Mouse (Mus musculus): ENCODE results near the gene Dennd1a. TPM values are rescaled to one million over a fixed set of nuclear protein-coding genes. Genes with fewer than 3 reads are reported as not detected.
A peak's percentile ranks its signal among the peaks of the same experiment; 100 is the strongest.
"Not testable (repeated sequence)": the region's sequence is repeated elsewhere in the genome, so short reads cannot be mapped to it uniquely, and the experiment has no call there.

Dennd1a gene
- total RNA-seq, 2 experiments from 2014 or later, result 69.9 to 77.0 TPM

DNA sequence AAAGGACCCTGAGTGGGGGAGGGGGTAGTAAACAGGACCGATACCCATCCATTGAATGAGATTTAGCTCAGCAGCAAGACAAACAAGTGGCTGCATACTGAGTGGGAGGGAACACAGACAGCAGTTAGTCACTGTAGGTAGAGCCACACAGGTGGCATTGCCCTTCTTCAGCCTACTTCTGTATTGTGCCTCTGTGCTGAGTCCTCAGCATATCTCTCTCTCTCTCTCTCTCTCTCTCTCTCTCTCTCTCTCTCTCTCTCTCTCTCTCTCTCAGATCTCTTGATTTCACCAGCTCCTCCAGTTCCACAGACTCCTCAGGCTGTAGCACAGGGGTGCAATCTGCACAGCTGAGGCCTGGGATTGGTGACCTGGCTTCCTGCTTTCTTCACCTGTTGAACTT, 347.2 kb downstream of the Dennd1a start:
- intact Hi-C loops (cut with DNase I), result no loop called here
- no peak for DNase-seq (ENCODE audit: low spot score in 2 of 2)

DNA sequence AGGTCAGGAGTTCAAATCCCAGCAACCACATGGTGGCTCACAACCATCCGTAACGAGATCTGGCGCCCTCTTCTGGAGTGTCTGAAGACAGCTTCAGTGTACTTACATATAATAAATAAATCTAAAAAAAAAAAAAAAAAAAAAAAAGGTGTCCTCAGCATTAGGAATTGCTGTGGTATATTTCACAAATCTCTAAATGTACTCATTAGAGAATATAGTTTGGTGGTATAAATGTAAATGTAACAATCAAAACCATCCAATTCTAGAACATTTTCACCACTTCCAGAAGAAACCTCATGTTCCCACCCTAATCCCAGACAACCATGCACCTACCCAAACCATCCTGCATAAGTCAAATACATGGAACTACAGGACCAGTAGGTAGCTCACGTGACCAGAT, 350.3 kb downstream of the Dennd1a start:
- intact Hi-C loops (cut with DNase I); DNase-seq (ENCODE audit: low spot score in 2 of 2): not testable (repeated sequence)

DNA sequence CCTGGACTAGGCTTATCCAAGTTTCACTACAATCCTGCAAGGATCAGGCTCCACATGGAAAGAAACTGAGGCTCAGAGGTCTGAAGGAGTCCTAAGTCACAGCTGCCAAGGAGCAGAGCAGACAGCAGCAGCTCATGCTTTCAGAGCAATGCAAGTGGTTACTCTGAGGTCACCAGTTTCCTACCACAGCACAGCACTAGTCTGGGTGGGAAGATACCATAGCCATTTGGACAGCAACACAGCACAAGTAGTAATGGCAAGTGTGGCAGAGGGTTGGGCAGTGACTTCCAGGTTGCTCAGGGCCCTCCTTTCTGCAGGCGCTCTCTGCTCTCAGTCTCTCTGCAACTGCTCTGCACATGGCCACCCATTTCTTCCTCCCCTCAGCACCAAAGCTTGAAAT, 354.9 kb downstream of the Dennd1a start:
- no peak for DNase-seq (ENCODE audit: low spot score in 2 of 2)
- intact Hi-C loops (cut with DNase I), result no loop called here

DNA sequence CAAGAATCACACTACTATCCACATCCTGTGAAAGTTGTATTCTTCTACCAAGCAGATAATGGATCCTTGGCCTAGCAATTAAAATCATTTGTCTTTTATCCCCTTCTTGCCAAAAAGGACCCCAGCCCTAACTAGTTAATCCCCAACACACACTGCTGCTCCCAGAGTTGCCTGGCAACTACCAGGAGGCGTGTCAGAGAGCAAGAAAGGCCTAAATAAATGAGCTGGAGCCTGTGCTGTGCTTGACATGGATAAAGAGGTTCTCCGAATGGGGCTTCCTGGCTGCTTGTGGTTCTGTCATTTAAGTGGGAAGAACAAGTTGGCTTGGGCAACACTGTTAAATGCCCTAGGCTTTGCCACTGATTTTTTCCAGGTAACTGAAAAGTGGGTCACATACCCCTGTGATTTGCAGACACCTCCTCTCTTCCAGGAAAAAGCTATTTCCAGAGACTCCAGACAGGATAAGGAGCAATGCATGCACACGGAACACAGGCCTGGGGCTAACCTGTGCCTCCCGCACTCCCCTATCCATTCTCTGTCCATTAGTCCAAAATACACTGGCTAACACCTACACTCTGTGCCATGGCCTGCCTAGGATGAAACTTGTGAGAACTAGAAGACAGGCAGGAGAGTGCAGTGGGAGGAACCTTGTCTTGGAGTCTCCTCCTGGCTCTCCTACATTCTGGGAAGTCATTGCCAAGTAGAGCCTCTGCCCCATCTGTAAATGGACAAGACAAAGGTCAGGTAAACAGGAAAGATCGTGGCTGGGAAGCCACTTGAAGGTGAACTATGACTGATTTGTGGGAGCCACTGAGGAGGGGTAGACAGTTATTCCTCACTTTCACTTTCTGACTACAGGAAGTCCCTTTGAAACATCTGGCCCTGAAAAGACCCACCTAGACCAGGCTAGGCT, 355.9 kb downstream of the Dennd1a start:
- DNase-seq (ENCODE audit: low spot score in 2 of 2), result peak in 1 of 2 experiments; percentile 14
- intact Hi-C loops (cut with DNase I), result no loop called here

DNA sequence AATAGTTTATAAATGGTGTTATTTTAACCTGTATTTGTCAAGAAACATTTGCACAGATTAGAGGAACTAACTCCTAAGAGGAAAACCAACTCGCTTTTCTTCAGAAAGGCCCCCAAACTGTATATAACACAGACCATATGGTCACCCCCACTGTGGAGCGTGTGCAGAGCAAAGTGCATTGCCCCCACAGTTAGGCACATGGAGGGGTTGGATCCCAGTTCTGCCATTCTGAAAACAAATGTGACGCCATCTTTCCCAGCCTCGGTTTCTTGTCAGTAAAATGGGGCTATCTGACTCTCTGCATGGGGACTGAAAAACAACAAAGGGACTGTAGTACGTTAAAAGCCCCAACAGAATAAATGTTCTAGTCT, 361.1 kb downstream of the Dennd1a start:
- intact Hi-C loops (cut with DNase I), result loop anchor here (5.0 to 10.0 kb wide), 2 partner anchors 666 to 729 kb away; no protein-coding TSS in a partner anchor
- DNase-seq (ENCODE audit: low spot score in 2 of 2), result no peak

DNA sequence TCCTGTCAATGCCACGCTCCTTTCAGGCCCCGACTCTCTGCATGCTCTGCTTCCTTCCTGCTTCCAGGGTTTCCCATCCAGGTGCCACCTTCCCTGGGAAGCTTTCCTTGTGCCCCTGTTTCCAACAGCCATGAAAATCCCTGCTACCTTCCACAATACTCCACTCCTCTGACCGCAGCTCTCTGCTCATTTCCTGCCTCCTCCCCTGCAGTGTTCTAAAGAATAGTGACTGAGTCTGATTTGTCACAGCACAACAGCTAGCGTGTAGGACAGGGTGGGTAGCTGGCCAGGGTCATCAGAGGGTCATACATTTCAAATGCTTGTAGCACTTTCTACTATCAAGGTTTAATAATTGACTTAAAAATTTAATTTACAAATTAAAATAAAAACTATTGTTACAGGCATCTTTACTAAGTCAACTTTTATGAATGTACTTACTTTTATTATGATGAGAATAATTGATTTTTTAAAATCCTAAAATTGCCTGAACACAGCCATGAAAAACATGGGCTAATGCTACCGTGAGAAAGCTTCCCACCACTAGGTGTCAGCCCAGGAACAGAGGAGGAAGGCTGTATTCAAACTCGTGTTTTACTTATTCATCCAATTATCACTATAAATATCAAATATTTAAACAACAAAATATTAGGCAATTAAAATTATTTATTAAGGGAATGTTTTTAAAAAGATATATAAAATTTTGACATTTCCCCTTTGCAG, 361.6 kb downstream of the Dennd1a start:
- DNase-seq (ENCODE audit: low spot score in 2 of 2), result peak in 1 of 2 experiments; percentile 56
- intact Hi-C loops (cut with DNase I), result loop anchor here (1.0 to 10.0 kb wide), 3 partner anchors 451 to 729 kb away; no protein-coding TSS in a partner anchor

DNA sequence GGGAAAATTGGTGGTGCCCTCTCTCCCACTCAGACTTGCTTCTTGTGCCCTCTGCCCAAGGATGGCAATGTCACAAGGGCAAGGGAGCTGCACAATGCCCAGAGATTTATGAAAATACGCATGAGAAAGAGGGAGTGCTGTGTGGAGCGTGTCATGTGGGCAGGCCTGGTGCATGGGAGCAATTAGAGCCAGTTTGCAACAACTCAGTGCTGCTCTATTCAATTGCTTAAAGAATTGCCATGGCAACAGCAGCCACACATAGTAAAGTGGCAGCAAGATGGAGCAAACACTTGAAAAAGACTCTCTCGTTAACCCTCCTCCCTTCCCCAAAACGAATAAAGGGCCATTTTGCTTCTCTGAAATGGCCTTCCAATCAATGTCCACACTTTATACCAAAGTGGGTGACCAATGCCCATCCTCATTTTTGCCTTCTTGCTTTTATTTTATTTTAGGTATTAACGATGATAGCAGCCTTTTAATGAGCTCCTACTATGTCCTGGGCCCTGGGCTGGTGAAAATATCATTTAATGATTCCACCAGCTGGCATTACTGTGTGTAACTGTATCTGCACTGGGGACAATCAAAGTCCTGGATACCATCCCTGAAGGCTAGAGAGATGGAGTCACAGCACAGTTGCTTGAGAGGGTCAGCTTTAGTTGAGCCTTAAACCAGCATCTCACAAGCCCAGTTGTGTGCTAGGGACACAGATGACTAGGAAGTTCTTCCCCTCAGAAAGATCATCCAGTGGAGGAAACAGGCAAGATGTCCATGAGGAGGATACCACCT, 378.3 kb downstream of the Dennd1a start:
- intact Hi-C loops (cut with DNase I), result loop anchor here (5.0 kb wide), 1 partner anchor 92 kb away; no protein-coding TSS in a partner anchor
- peak; percentile 50 to 74 for DNase-seq (ENCODE audit: low spot score in 2 of 2)

DNA sequence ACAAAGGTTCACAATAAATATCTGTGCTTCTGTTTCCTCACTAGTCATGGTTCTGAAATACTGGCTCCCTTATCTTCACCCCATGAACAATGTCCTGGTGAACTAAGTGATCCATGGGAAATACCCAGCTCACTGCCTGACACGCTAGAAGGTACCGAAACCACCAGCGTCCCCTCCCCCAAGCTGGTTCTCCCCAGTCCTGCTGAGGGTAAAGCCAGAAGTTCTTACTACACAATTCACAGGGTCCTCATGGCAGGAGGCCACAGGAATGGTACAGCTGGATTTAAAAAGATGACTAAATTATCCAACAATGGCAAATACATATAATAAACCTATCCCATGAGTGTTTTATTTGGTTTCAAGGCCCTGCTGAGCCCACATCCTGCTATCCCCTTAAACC, 378.9 kb downstream of the Dennd1a start:
- intact Hi-C loops (cut with DNase I), result loop anchor here (5.0 kb wide), 1 partner anchor 91 kb away; no protein-coding TSS in a partner anchor
- DNase-seq (ENCODE audit: low spot score in 2 of 2), result no peak

DNA sequence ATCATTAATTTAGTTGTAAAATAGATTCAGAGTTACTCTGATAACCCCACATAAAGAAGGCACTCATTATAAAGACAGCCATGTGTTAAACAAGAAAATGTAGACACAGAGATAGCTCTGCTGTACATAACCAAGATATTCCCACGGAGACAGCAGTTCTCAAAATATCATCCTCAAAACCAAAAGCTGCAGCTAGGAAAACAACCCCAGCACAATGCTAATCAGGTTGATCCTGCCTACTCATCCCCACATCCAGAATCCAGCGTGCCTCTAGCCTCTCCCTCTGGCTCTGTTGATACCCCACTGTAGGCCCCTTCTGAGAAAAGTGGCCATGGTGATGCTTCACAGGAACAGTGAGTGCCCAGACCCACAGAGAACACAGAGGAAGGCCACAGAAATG, 380.9 kb downstream of the Dennd1a start:
- intact Hi-C loops (cut with DNase I), result loop anchor here (5.0 kb wide), 1 partner anchor 89 kb away; no protein-coding TSS in a partner anchor
- DNase-seq (ENCODE audit: low spot score in 2 of 2), result peak; percentile 18 to 75

DNA sequence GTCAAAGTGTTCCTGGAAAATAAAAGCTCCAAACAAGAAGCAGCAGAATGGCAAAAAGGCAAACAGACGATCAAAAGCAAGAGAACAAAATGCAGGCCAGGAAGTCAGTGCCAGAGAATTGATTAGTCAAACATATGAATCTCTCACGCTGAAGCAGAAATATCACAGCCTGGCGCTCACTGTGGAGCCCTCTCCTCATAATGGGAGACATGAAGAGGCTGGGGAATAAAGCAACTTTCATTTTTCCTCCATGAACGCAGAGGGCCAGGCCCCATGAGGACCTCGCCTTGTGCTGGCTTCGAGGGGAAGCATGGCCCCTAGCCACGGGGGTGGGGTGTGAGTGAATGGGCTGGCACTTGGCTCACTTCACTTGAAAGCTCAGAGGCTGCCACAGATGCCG, 383.9 kb downstream of the Dennd1a start:
- no peak for DNase-seq (ENCODE audit: low spot score in 2 of 2)
- intact Hi-C loops (cut with DNase I), result no loop called here

DNA sequence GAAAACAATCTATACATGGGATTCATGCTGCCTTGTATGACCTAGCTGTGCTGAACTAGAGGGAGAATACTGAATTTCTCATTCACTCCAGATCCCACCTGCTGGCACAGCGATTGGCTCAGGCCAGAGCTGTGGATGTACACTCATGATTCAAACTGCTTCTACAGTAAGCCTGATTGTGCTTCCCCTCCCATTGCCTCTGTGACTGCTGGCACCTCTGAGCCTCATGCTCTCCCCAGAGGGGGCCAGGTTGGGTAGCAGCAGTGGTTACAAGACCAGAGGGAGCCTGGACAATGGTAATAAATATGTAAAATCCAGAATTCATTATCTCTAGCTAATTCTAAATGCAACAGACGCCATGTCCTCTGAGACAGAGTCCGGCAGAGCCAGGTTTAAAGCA, 404.0 kb downstream of the Dennd1a start:
- intact Hi-C loops (cut with DNase I), result no loop called here

DNA sequence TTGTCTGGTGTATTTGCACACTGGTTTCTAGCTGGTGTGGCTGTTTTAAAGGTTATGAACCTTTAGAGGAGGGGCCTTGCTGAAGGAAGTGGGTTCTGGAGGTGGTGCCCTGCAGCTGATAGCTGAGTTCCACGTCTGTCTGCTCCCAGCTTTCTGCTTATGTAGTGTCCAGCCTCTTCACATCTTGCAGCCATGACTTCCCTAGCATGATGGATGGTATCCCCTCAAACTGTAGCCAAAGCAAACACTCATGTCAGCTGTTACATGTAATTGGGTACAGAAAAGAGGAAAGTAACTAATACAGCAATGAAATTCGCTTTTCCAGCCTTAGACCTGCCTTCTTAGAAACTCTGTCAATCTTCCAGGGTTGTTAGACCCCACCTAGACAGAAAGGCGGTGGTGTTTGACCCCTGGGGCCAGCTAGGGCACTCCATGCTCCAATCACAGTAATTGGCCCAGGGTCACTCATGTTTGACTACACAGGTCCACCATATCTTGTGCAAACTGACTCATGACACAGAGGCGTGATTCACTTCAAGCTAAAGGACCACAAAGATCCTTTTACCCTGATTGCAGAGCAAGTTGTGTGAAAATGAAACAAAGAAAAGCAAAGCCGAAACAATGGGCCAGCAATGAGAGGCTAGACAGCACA, 405.8 kb downstream of the Dennd1a start:
- no peak for DNase-seq (ENCODE audit: low spot score in 2 of 2)
- intact Hi-C loops (cut with DNase I), result no loop called here

More for the DNA sequence above, 404.0 kb downstream of the Dennd1a start:
- no peak for DNase-seq (ENCODE audit: low spot score in 2 of 2)

DNA sequence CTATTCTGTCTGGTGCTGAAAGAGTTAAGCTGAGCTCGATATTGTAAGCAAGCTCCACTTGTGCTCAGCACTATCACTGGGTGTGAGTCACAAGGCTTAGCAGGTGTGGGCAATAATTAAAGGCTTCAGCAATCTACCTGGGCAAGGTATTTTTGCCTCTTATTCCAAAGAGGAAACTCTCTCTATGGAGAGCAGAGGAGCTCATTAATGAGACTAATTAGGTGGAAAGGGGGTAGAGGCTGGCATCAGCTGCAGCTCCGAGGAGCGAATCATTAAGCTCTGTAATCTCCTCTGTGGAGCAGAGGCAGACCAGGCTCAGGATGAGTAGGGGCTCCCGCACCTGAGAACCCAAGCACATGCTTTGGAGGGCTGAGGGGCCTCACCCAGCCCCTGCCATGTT, 407.5 kb downstream of the Dennd1a start:
- DNase-seq (ENCODE audit: low spot score in 2 of 2), result no peak
- intact Hi-C loops (cut with DNase I), result no loop called here

DNA sequence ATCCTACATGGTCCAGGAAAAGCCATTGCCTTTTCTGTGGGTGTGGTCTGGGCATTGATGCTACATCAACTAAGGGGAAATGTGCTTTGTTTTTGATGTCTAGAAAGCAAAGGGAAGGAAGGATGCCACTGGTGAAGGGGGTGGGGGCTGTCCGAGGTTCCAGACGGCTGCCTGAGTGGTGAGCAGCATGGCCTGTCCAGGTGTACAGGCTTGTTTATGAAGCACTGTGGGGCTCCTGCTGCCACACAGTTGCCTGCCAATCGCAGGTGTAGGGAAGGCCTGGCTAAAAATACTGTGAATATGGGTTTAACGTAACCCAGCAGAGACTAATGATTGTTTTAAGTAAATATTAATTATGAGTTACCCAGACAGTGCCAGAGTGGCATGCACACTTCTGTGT, 414.4 kb downstream of the Dennd1a start:
- intact Hi-C loops (cut with DNase I), result no loop called here
- DNase-seq (ENCODE audit: low spot score in 2 of 2), result no peak

DNA sequence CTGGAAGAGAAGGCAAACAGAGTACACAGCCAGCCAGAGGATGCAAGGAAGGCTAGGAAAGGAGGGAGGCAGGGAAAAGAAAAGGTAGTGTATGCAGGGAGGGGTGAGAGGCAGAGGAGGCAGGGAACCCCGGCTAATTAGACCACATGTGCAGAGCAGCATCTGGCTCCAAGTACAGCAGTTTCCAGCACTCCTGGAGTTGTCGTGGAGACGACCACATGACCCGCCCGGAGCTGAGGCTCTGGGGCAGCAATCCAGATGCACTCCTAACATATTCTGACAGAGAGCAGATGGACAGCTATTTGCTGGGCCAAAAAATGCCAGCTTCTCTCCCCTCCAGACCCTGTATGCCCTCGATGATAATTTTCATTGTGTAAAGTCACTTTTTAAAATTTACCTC, 417.6 kb downstream of the Dennd1a start:
- intact Hi-C loops (cut with DNase I), result no loop called here
- DNase-seq (ENCODE audit: low spot score in 2 of 2), result peak in 1 of 2 experiments; percentile 11

DNA sequence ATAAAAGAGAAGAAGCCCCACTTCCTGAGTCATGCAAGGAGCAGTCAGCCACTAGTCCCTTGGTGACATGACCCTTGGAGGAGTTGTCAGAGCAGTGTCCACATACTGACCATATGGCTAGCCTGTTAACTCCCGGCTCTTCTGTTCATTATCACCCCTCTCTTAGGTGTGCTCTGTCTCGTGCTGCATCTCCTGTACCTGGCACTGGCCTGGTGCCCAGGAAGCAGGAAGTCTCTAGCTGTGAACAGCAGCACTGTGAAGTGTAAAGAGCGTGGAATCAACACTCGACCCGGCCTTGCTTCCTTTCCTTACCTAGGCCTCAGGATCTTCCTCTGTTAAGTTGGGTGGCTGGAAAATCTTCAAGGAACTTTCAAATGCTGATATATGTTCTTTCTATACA, 419.8 kb downstream of the Dennd1a start:
- intact Hi-C loops (cut with DNase I), result no loop called here
- DNase-seq (ENCODE audit: low spot score in 2 of 2), result no peak

DNA sequence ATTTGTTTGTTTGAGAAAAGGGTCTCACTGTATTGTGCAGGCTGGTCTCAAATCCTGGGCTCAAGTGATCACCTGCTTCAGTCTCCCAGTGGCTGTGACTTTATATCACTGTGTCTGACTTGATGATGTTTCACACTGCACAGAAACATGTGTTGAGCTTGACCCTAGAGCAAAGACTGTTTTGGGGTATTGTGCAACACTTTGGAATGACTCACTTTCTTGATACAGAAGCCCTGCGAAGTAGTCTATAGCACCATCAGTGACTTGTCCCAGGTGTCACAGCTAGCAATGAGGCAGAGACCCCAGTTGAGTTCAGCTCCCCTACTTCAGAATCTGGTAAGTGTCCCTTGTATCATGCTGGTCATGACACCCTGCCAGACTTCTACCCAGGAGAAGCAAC, 429.7 kb downstream of the Dennd1a start:
- no peak for DNase-seq (ENCODE audit: low spot score in 2 of 2)
- intact Hi-C loops (cut with DNase I), result no loop called here

DNA sequence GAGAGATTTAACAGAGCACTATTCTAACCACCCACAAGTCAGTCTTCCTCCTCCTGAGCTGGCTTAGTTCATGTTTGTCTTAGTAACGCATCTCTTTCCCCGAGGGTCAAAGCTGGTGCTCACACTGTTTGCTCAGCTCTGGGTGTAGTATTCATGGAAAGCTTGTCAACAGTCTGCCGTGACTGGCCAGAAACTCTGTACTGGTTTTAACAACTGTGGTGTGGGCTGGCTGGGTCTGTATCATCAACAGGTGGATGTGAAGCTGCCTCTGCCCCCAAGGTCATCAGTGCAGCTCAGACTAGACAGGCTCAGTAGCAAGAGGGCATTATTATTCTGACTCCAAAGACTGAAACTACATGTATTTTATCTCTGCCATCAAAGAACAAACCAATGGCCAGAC, 430.2 kb downstream of the Dennd1a start:
- no peak for DNase-seq (ENCODE audit: low spot score in 2 of 2)
- intact Hi-C loops (cut with DNase I), result no loop called here

DNA sequence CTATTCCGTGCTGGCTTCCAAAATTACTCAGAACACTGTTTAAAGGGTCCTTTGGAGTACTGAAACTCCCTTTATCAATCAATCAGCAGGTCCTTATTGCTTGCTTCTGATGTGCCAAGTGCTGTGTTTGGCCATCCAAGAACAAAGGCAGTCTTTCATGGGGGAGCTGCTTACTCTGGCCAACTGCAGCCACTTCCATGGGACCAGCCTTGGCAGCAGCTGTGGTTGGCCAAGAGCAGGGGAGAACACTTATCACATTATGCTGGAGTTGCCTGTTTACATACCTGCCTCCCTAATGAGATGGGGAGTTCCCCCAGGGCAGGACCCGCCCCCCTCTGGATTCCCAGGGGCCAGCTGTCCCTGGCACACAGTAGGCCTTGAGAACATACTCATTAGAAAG, 432.0 kb downstream of the Dennd1a start:
- DNase-seq (ENCODE audit: low spot score in 2 of 2), result peak in 1 of 2 experiments; percentile 34
- intact Hi-C loops (cut with DNase I), result no loop called here
